Mouse (Mus musculus) adrenal gland, postnatal 14 days (tissue): ENCODE measurements at regions not wholly inside any gene's neighbourhood (a gene's known extent, or its start where the extent isn't known, plus 50 kb on each side); places are given as distances from the start of the nearest gene placed in this dataset.

Source experiments
- DNase-seq: peaks from one replicate; pipeline ENCODE4 v3.0.0; 2021; ENCODE audit warnings: mixed read lengths

GRCm38 (mm10) chr10:111828610-111829009, 143.9 kb upstream of the Krr1 start:
- no peak for DNase-seq

- DNase-seq: no peak
Measured at GRCm38 (mm10) chr10:111829291-111829690, 143.2 kb upstream of the Krr1 start.

- no peak for DNase-seq
Measured at GRCm38 (mm10) chr10:111831105-111831504, 141.4 kb upstream of the Krr1 start.

- DNase-seq: no peak
Measured at GRCm38 (mm10) chr10:111833611-111834010, 138.9 kb upstream of the Krr1 start.

DNA sequence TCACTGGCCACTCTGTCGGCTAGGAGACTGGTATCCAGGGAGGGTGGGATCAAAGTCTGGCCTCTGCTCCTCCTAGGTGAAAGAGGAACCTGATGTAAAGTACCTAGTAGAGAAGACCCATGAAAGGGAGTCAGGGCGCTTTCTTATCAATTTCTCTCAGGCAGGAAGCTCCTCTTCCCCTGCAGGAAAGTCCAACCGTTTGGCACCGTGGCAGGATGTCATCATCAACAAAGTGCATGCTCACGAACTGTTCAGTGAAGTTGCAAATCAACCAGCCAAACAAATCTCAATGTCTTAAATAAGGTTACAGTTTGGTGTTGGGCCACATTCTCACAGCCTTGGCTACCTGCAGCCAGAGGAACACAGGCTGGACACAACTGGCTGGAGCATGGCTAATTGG, 138.2 kb upstream of the Krr1 start:
- DNase-seq: peak; percentile 15

DNA sequence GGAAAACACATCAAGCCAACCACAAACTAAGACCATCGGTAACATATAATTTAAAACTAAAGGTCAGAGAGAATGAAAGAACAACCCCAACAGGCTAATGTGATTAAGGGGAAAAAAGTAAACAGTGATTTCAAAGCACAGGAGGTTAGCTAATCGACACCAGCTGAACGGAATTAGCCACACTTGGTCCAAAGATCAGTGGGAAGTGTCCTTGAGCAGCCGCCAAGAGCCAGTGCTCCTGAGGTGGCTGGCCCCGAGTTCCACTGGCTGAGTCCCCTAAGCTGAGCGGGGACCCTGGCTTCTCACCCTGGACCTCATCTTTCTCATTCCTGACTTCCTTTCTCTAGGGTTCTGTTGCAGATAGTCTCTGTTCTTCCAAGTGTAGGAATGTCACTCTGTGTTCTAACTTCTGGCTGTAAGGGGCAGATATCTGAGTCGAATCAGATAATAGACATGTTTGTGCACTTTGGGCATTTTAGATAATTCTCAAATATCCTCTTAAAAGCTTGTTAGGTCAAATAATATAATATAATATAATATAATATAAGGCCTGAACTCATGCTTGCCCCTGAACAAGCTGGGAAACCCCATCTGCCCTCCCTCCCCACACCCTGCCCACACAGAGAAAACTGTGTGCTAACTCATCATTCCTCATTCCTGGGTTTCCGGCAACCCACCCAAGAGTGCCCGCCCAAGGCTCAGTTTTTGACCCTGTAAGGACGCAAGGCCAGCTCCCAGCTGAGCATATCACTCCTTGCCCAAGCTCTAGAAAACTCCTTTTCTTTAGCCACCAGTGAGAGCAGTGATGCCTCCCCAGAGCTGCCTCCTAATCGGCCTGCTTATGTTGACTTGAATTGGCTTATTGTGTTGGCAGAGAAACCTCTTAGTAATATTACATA, 137.3 kb upstream of the Krr1 start:
- DNase-seq: peak; percentile 24

- no peak for DNase-seq
Measured at GRCm38 (mm10) chr10:111836191-111836590, 136.3 kb upstream of the Krr1 start.

GRCm38 (mm10) chr10:111836802-111837201, 135.7 kb upstream of the Krr1 start:
- no peak for DNase-seq

DNA sequence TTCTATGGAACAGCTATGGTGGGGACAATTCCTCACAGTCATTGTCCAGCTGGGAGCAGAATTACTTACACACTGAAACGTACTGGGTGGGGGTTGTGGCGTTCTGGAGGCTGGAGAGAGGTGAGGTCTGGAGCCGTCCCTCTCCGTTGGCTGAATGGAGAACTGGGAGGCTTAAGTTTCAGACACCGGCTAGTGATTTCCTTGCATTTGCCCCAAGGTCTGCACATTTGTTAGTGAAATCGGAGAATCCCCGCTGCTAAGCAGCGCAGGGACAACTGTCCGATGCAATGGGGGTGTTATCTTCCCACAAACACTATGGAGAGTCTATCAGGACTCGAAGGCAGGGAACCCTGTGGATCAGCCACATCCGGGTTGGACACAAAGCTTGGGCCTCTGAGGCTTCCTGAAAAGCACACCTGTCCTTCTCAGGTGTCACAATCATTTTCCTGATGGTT, 130.1 kb upstream of the Krr1 start:
- peak; percentile 7 for DNase-seq

- no peak for DNase-seq
Measured at GRCm38 (mm10) chr10:111842896-111843295, 129.6 kb upstream of the Krr1 start.

DNA sequence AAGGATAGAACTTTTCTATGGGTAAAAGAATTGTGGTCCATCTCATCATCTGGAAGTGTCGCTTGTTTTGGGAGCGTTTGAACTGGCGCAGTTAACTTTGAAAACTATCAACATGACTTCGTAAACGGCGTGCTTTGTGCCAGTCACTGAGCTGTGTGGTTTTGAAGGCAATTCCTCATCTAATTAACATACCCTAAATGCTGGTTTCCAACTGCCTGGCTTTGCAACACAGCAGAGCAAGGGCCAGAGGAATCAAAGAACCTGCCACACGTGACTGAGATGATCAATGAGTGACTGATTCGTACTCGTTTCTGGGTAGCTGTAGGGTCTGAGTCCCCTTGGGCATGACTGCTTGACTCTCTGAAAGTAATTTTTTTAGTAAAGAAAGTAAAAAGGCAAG, 129.2 kb upstream of the Krr1 start:
- DNase-seq: no peak

DNA sequence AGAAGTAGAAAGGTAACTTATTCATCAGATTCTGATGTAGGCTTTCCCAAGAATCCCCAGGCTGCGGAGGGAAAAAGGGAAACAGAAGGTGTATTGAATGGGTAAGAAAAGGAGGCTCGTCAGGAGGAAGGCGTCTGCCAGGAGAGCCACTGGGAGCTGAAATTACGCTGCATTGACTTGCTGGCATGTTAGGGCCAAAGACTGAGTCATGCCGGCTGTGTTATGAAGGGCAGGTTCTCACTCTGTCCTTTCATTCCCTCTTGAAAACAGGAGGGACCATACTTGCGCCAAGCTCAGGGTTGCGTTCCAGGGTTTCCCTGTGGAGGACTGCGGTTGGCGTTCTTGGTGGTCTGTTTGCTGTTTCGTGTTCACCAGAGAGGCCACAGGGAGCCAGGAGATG, 128.3 kb upstream of the Krr1 start:
- peak; percentile 37 for DNase-seq

DNA sequence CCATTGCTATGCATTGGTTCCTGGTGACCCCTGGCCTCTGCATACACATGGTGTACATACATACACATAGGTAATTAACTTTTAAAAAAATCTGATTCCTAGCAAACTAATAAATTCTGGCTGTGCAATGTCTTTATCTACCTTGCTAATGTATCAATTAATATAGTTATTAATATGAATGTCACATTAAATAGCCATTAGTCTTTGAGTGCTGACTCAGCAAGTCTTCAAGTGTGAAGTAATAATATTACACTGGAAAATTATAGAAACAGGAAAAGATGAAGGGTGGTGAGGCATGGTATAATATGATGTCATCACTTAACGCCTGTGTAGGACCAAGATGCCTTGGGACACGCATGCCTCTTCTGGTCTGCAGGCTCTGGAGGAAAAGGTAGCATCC, 126.5 kb upstream of the Krr1 start:
- DNase-seq: no peak

- no peak for DNase-seq
Measured at GRCm38 (mm10) chr10:111854254-111854653, 118.2 kb upstream of the Krr1 start.

GRCm38 (mm10) chr10:111855496-111855895, 117.0 kb upstream of the Krr1 start:
- DNase-seq: no peak

DNA sequence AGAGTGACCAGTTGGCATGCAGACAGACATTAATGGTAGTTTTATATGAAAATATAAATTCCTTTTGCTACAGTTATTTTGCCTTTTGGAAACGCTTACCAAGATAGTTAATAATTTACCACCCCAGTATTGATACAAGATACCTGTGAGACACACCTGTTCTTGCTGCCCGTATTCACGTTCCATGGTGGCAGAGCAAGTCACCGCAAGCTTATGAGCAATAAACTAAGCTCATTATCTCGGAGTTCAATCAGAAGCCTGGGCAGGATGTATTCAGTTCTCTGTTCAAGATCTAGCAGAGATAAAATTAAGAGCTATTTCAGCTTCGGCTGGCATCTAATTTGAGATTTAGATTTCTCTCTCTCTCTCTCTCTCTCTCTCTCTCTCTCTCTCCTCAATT, 114.1 kb upstream of the Krr1 start:
- DNase-seq: no peak

GRCm38 (mm10) chr10:111865286-111865830, 107.1 kb upstream of the Krr1 start:
- no peak for DNase-seq

- DNase-seq: no peak
Measured at GRCm38 (mm10) chr10:111867102-111867501, 105.4 kb upstream of the Krr1 start.

- DNase-seq: no peak
Measured at GRCm38 (mm10) chr10:111867538-111867937, 104.9 kb upstream of the Krr1 start.

DNA sequence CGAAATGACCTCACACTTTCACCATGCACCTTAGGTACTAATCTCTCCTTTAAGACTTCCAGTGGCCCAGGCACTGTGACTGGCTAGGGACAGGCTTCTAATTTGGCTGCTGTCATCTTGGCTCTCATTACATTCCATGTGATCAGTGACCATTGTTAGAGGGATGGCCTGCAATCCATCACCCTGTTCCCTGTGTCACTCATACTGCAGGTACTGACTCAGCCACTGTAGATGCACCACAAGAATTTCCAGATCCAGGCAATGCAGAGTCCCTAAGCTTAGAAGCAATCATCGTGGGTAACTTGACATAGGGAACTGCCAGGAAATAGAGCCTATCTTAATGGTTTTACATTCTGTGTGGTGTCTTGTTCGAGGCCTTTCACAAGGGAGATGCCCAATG, 92.1 kb upstream of the Krr1 start:
- DNase-seq: no peak

DNA sequence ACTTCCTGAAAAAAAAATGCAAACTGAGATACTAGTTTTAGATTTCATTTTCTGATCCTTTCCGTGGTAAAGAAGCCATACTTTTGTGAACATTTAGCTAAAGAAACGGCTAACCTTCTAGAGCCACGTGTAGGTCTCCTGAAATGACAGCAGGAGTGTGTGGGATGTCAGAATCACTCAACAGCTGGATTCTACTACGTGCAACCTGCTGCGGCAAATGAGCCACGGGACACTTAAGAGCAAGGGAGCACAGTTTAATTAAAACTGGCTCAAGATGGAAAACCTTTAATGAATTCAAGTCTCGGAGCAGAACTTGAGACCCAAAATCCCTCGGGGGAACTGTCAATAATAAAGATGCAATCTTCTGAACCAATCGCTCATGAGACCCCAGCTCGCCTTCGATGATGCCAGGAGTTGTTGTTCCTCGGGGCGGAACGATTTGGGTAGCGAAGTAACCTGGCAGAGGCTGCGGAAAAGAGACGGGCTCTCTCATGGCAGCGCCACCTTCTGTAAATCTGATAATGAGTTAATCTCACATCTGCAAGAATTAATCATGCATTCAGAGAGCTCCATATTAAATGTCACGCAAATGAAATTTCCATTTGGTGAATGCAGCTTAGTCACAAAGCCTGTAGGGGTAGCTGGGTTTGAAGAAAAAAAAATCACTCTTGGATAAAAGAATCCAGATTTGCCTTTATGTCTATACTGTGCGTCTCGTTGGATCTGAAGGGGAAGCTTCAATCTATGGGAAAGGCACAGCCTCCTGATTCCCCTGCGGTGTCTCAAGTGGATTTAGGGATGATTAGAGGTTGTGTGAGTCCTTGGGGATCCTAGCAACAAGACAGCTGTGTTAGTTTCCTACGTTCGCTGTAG, 90.9 kb upstream of the Krr1 start:
- DNase-seq: no peak

DNA sequence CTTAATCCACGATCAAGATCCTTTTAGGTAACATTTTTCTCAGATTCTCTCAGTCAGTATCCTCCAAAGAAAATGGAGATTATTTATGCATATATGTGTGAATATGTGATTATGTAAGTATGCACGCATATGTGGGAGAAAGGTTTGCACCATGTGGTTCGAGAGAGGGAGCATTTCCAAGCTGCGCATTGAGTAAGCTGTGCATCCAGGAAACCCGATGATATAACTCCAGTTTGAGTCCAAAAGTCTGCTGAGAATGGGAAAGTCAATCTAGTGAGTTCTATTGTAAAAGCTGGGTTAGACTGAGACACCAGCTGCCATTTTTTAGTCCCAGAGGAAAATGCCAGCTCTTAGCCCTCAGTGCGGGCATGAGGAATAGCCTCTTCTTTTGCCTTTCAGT, 89.9 kb upstream of the Krr1 start:
- DNase-seq: no peak

DNA sequence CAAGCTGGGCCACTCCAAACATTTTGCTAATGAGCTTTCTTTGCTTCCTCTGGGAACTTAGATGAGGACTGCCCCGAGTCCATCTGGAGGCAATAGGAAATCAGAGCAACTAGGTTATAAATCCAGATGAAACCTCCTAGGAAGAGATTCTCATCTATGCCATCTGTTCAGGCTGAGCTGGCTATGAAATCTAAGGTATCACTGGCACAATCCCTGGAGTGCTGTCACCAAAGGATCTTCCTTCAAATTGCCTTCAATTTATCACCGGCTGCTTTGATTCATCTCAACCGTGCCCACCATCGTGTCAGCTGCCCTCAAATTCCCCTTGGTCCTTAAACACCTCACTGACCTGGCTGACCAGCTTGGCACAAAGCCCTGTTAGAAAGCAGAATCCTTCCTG, 87.8 kb upstream of the Krr1 start:
- no peak for DNase-seq
